ENCODE assay signal across 10 mouse cellular contexts in the genomic region with DNA sequence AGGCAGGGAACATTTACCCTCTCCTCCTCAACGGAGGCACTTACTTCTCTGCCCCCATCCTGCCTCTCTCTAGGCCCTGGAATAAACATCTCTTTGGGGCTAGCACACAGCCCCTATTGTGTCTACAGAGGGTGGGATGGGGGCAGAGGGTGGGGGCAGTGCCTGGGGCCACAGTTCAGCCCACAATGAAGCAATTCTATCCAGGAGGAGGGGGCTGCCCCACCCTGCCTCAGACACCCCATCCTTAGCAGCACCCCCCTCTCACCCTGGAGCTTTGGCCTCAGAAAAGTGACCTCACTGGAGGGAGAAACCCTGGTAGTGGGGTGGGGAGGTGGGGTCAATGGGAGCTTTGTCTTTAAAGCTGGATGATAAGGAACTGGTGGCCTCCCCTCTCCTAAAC. TPM values are rescaled to one million over a fixed set of nuclear protein-coding genes. Genes with fewer than 3 reads are reported as not detected.
DNase-seq lines count a peak whose midpoint lies in the region; ATAC-seq and TF ChIP-seq lines count a peak whose summit lies in the region.
"Had no signal": no experiment of that assay in that cellular context is flagged by ENCODE, and none has a peak within 500 bp of the region (broad histone marks: within the 10 kb centered on the region; RNA-seq: fewer than 3 reads in every experiment).

No protein-coding gene starts in this region.

- intact Hi-C loops in heart, postnatal 36 days (cut with DNase I), result no loop called here

- ATAC-seq in lung, embryonic 14.5 days (ENCODE audit: insufficient read depth), result no peak
- no peak for ATAC-seq in intestine, embryonic 15.5 days
- ATAC-seq: forebrain, embryonic 13.5 days had no signal

- H3K9me3 ChIP-seq in heart, embryonic 10.5 days, result no peaks in the 10 kb centered on the region
- H3K9me3 ChIP-seq in lung, embryonic 14.5 days (ENCODE audit: low read depth, low read length), result no peaks in the 10 kb centered on the region
- no peaks in the 10 kb centered on the region for H3K9me3 ChIP-seq in intestine, embryonic 15.5 days
- H3K9me3 ChIP-seq: forebrain, embryonic 13.5 days had no signal

- WGBS in heart, embryonic 10.5 days, result 11% methylated on average over 1 of the region's 1 CpGs
- 9% methylated on average over 1 of the region's 1 CpGs for WGBS in lung, embryonic 14.5 days
- WGBS in intestine, embryonic 15.5 days, result 11% methylated on average over 1 of the region's 1 CpGs
- 10% methylated on average over 1 of the region's 1 CpGs for WGBS in olfactory bulb, adult 2 months

- peaks cover 53% of the 10 kb centered on the region for H3K27me3 ChIP-seq in heart, embryonic 10.5 days (ENCODE audit: insufficient read depth, poor library complexity, severe bottlenecking)
- peaks cover 39% of the 10 kb centered on the region for H3K27me3 ChIP-seq in lung, embryonic 14.5 days (ENCODE audit: insufficient read depth, low read length)
- peaks cover 22% of the 10 kb centered on the region for H3K27me3 ChIP-seq in intestine, embryonic 15.5 days (replicated peaks)

- H3K9ac ChIP-seq in lung, embryonic 14.5 days, result peak overlapping the region; percentile 6; the same call in 1 of the 2 replicates
- peak overlapping the region; percentile 37 for H3K9ac ChIP-seq in intestine, embryonic 15.5 days
- H3K9ac ChIP-seq: forebrain, embryonic 13.5 days had no signal

- H3K36me3 ChIP-seq in heart, embryonic 10.5 days, result no peaks in the 10 kb centered on the region
- H3K36me3 ChIP-seq in lung, embryonic 14.5 days (ENCODE audit: insufficient read depth), result 0 out of 2 replicates have a peak, but pooled peaks cover 6% of the 10 kb centered on the region
- H3K36me3 ChIP-seq in intestine, embryonic 15.5 days, result no peaks in the 10 kb centered on the region

- DNase-seq in heart, embryonic 10.5 days (ENCODE audit: low spot score), result no peak
- DNase-seq in heart, postnatal 36 days, result no peak
- DNase-seq in lung, embryonic 14.5 days, result no peak
- DNase-seq in lung, postnatal 36 days, result no peak
- no peak for DNase-seq in thymus, postnatal 14 days
- DNase-seq in cerebellum, adult 9-11 months, result no peak
- DNase-seq: kidney, adult 2 months had no signal

- TF ChIP-seq CTCF in lung, embryonic 14.5 days (IDR thresholded peaks at IDR 0.05; ENCODE audit: low read depth), result no peak
- TF ChIP-seq CTCF in olfactory bulb, adult 2 months (IDR thresholded peaks at IDR 0.05; ENCODE audit: insufficient read depth, low read depth, low read length), result no peak

- H3K4me3 ChIP-seq in heart, embryonic 10.5 days, result 0 out of 2 replicates have a peak overlapping the region, but pooled peaks have one; percentile 8
- no peak overlapping the region; the same call in 1 of the 2 replicates for H3K4me3 ChIP-seq in lung, embryonic 14.5 days (ENCODE audit: low read depth, low read length)
- peak overlapping the region; percentile 71 for H3K4me3 ChIP-seq in intestine, embryonic 15.5 days (replicated peaks)
- no peak overlapping the region for H3K4me3 ChIP-seq in olfactory bulb, adult 2 months (ENCODE audit: insufficient read depth, low read depth, low read length)
- H3K4me3 ChIP-seq: forebrain, embryonic 13.5 days had no signal

- peak overlapping the region; percentile 52; the same call in 1 of the 2 replicates for H3K27ac ChIP-seq in heart, embryonic 10.5 days
- peak overlapping the region; percentile 96 for H3K27ac ChIP-seq in lung, embryonic 14.5 days (ENCODE audit: low read depth)
- peak overlapping the region; percentile 88 for H3K27ac ChIP-seq in intestine, embryonic 15.5 days
- H3K27ac ChIP-seq in olfactory bulb, adult 2 months (ENCODE audit: insufficient read depth, low read depth, low read length), result peak overlapping the region; percentile 36; the same call in 1 of the 2 replicates
- H3K27ac ChIP-seq: forebrain, embryonic 13.5 days had no signal

- H3K4me2 ChIP-seq in lung, embryonic 14.5 days, result peak overlapping the region; percentile 98
- peak overlapping the region; percentile 95 for H3K4me2 ChIP-seq in intestine, embryonic 15.5 days (replicated peaks)
- H3K4me2 ChIP-seq: forebrain, embryonic 13.5 days had no signal

- H3K4me1 ChIP-seq in heart, embryonic 10.5 days, result peaks cover 49% of the 10 kb centered on the region
- H3K4me1 ChIP-seq in lung, embryonic 14.5 days (ENCODE audit: insufficient read depth), result no peaks in the 10 kb centered on the region
- H3K4me1 ChIP-seq in intestine, embryonic 15.5 days (replicated peaks), result peaks cover 24% of the 10 kb centered on the region
- H3K4me1 ChIP-seq in olfactory bulb, adult 2 months (ENCODE audit: control insufficient read depth, insufficient read depth, low read length), result peaks cover 10% of the 10 kb centered on the region

- no peak for TF ChIP-seq POLR2A in olfactory bulb, adult 2 months (IDR thresholded peaks at IDR 0.05; ENCODE audit: insufficient read depth, low read depth, low read length)

RNA-seq across cellular contexts. Expression of a gene that starts 2.9 kb away (rescaled TPM):
- polyA plus RNA-seq in heart, embryonic 10.5 days (2016; fragmentation: Nextera tagmentation; extraction: Ambion mirVana), result 7.4 and 7.7 TPM in 2 replicates
- 1 to 10 TPM; 8.9 to 9.2 TPM for total RNA-seq in heart, postnatal 36 days (2021)
- 20.2 and 22.9 TPM in 2 replicates for polyA plus RNA-seq in lung, embryonic 14.5 days (2014; fragmentation: Nextera tagmentation; extraction: Ambion mirVana)
- polyA plus RNA-seq in intestine, embryonic 15.5 days (2015; fragmentation: Nextera tagmentation; extraction: Ambion mirVana), result 30.5 and 31.5 TPM in 2 replicates
- polyA plus RNA-seq in olfactory bulb, adult 2 months (2012; ENCODE audit: insufficient read depth, insufficient read length, low replicate concordance, missing spikeins), result not detected in 2 replicates

RNA-seq across cellular contexts. Expression of a gene that starts 20.8 kb away (rescaled TPM):
- 168 and 225 TPM in 2 replicates for polyA plus RNA-seq in heart, embryonic 10.5 days (2016; fragmentation: Nextera tagmentation; extraction: Ambion mirVana)
- total RNA-seq in heart, postnatal 36 days (2021), result 10 to 100 TPM; 43.4 to 50.5 TPM
- 240 and 244 TPM in 2 replicates for polyA plus RNA-seq in lung, embryonic 14.5 days (2014; fragmentation: Nextera tagmentation; extraction: Ambion mirVana)
- polyA plus RNA-seq in intestine, embryonic 15.5 days (2015; fragmentation: Nextera tagmentation; extraction: Ambion mirVana), result 205 and 210 TPM in 2 replicates
- not detected in 2 replicates for polyA plus RNA-seq in olfactory bulb, adult 2 months (2012; ENCODE audit: insufficient read depth, insufficient read length, low replicate concordance, missing spikeins)

RNA-seq across cellular contexts. Expression of a gene that starts 37.4 kb away (rescaled TPM):
- 2,301 and 2,407 TPM in 2 replicates for polyA plus RNA-seq in heart, embryonic 10.5 days (2016; fragmentation: Nextera tagmentation; extraction: Ambion mirVana)
- 1,000 to 10,000 TPM; 1,509 to 1,535 TPM for total RNA-seq in heart, postnatal 36 days (2021)
- polyA plus RNA-seq in lung, embryonic 14.5 days (2014; fragmentation: Nextera tagmentation; extraction: Ambion mirVana), result 4,697 and 4,895 TPM in 2 replicates
- polyA plus RNA-seq in intestine, embryonic 15.5 days (2015; fragmentation: Nextera tagmentation; extraction: Ambion mirVana), result 3,667 and 3,915 TPM in 2 replicates
- not detected in 2 replicates for polyA plus RNA-seq in olfactory bulb, adult 2 months (2012; ENCODE audit: insufficient read depth, insufficient read length, low replicate concordance, missing spikeins)

RNA-seq across cellular contexts. Expression of a gene that starts 39.0 kb away (rescaled TPM):
- polyA plus RNA-seq in heart, embryonic 10.5 days (2016; fragmentation: Nextera tagmentation; extraction: Ambion mirVana), result 11.2 and 12.8 TPM in 2 replicates
- total RNA-seq in heart, postnatal 36 days (2021), result 1 to 10 TPM; 7.2 to 8.8 TPM
- polyA plus RNA-seq in lung, embryonic 14.5 days (2014; fragmentation: Nextera tagmentation; extraction: Ambion mirVana), result 11.0 and 14.5 TPM in 2 replicates
- polyA plus RNA-seq in intestine, embryonic 15.5 days (2015; fragmentation: Nextera tagmentation; extraction: Ambion mirVana), result 14.5 and 15.2 TPM in 2 replicates
- polyA plus RNA-seq in olfactory bulb, adult 2 months (2012; ENCODE audit: insufficient read depth, insufficient read length, low replicate concordance, missing spikeins), result not detected in 2 replicates

RNA-seq across cellular contexts. Expression of a gene that starts 40.0 kb away (rescaled TPM):
- polyA plus RNA-seq in heart, embryonic 10.5 days (2016; fragmentation: Nextera tagmentation; extraction: Ambion mirVana), result 400 and 429 TPM in 2 replicates
- total RNA-seq in heart, postnatal 36 days (2021), result 100 to 1,000 TPM; 246 to 289 TPM
- polyA plus RNA-seq in lung, embryonic 14.5 days (2014; fragmentation: Nextera tagmentation; extraction: Ambion mirVana), result 1,029 and 1,115 TPM in 2 replicates
- polyA plus RNA-seq in intestine, embryonic 15.5 days (2015; fragmentation: Nextera tagmentation; extraction: Ambion mirVana), result 693 and 768 TPM in 2 replicates
- polyA plus RNA-seq in olfactory bulb, adult 2 months (2012; ENCODE audit: insufficient read depth, insufficient read length, low replicate concordance, missing spikeins), result not detected in 2 replicates

Comparison
In these comparisons a context has a peak if more than half of its experiments do, and no peak if none do; other contexts are left out.
1. H3K27ac ChIP-seq: peak in every context shown above with its lines; median percentile 96 in lung, embryonic 14.5 days; 88 in intestine, embryonic 15.5 days; 52 in heart, embryonic 10.5 days; 36 in olfactory bulb, adult 2 months.
2. H3K4me3 ChIP-seq: peak in heart, embryonic 10.5 days (single experiment) and intestine, embryonic 15.5 days (single experiment); none in lung, embryonic 14.5 days (single experiment) and olfactory bulb, adult 2 months (single experiment).